Mouse (Mus musculus) left cerebral cortex, postnatal 14 days (tissue): ENCODE results near the gene Ednrb. TPM values are rescaled to one million over a fixed set of nuclear protein-coding genes. Genes with fewer than 3 reads are reported as not detected.

Experiments
- DNase-seq, 2 experiments: peaks; one replicate each; pipeline ENCODE4 v3.0.0; 2021 to 2022; ENCODE audit warnings: low spot score in 2 of 2, mixed read lengths in 1 of 2
- intact Hi-C: fragments of 180-260 bp; cut with DNase I; formaldehyde crosslinking; loops from one replicate; pipeline ENCODE4 v1.15.1; 2025
- total RNA-seq, 2 experiments: library from RNA; stranded (reverse); gene quantifications; 2 replicates each; pipeline ENCODE4 v1.2.3; 2021

Gene Ednrb
- total RNA-seq, 2 experiments from 2014 or later, result 62.8 to 67.0 TPM

- DNase-seq, result peak; percentile 11 to 22
- intact Hi-C loops, result no loop called here
Measured at GRCm38 (mm10) chr14:103778533-103779151, 65.6 kb downstream of the Ednrb start.

- intact Hi-C loops, result no loop called here
Measured at GRCm38 (mm10) chr14:103778009-103778431, 66.2 kb downstream of the Ednrb start.

GRCm38 (mm10) chr14:103777386-103777785 is 66.8 kb downstream of the Ednrb start:
- no peak for DNase-seq
- intact Hi-C loops, result no loop called here

More at GRCm38 (mm10) chr14:103778009-103778431, 66.2 kb downstream of the Ednrb start:
- DNase-seq, result peak; percentile 50 to 54

- intact Hi-C loops, result no loop called here
- no peak for DNase-seq
Measured at GRCm38 (mm10) chr14:103769319-103770245, 74.6 kb downstream of the Ednrb start.

GRCm38 (mm10) chr14:103767488-103767887 is 76.7 kb downstream of the Ednrb start:
- DNase-seq, result no peak
- intact Hi-C loops, result no loop called here

Other genes starting within 250 kb of the Ednrb start
- 10 to 100 TPM; 49.9 to 51.7 TPM for gene Slain1, start 194.2 kb downstream of the Ednrb start, total RNA-seq